Mouse (Mus musculus): ENCODE results near the gene Gtf2f2.
"Not testable (repeated sequence)": the region's sequence is repeated elsewhere in the genome, so short reads cannot be mapped to it uniquely, and the experiment has no call there.

The Gtf2f2 gene

GRCm38 (mm10) chr14:75911968-75912367, 98.7 kb downstream of the Gtf2f2 start:
- no peak for DNase-seq

- no peak for DNase-seq
These were observed 103.7 kb downstream of the Gtf2f2 start for GRCm38 (mm10) chr14:75906931-75907330.

- DNase-seq, result no peak
These were observed 105.7 kb downstream of the Gtf2f2 start for GRCm38 (mm10) chr14:75904972-75905371.

GRCm38 (mm10) chr14:75903131-75903530, 107.5 kb downstream of the Gtf2f2 start:
- no peak for DNase-seq

- no peak for DNase-seq
These were observed 108.7 kb downstream of the Gtf2f2 start for GRCm38 (mm10) chr14:75902013-75902412.

- DNase-seq, result no peak
These were observed 109.7 kb downstream of the Gtf2f2 start for GRCm38 (mm10) chr14:75900793-75901499.

GRCm38 (mm10) chr14:75899566-75899965, 111.1 kb downstream of the Gtf2f2 start:
- DNase-seq, result peak; percentile 93 to 94

- DNase-seq, result no peak
These were observed 118.5 kb downstream of the Gtf2f2 start for GRCm38 (mm10) chr14:75892118-75892517.

- no peak for DNase-seq
These were observed 126.8 kb downstream of the Gtf2f2 start for GRCm38 (mm10) chr14:75883873-75884272.

- DNase-seq, result no peak
These were observed 127.3 kb downstream of the Gtf2f2 start for GRCm38 (mm10) chr14:75883330-75883729.

- DNase-seq, result peak in 1 of 2 experiments; percentile 40
These were observed 128.8 kb downstream of the Gtf2f2 start for GRCm38 (mm10) chr14:75881856-75882255.

GRCm38 (mm10) chr14:75878980-75879379, 131.7 kb downstream of the Gtf2f2 start:
- DNase-seq, result no peak

- no peak for DNase-seq
These were observed 133.4 kb downstream of the Gtf2f2 start for GRCm38 (mm10) chr14:75877297-75877696.

GRCm38 (mm10) chr14:75876320-75877043, 134.2 kb downstream of the Gtf2f2 start:
- peak; percentile 87 to 88 for DNase-seq

GRCm38 (mm10) chr14:75873612-75874011, 137.1 kb downstream of the Gtf2f2 start:
- DNase-seq, result peak; percentile 69 to 76

- no peak for DNase-seq
These were observed 138.9 kb downstream of the Gtf2f2 start for GRCm38 (mm10) chr14:75871750-75872149.

- no peak for DNase-seq
These were observed 139.6 kb downstream of the Gtf2f2 start for GRCm38 (mm10) chr14:75871111-75871510.

GRCm38 (mm10) chr14:75870631-75871030, 140.0 kb downstream of the Gtf2f2 start:
- peak; percentile 49 to 70 for DNase-seq

GRCm38 (mm10) chr14:75869769-75870363, 140.8 kb downstream of the Gtf2f2 start:
- no peak for DNase-seq

GRCm38 (mm10) chr14:75868028-75868427, 142.6 kb downstream of the Gtf2f2 start:
- DNase-seq, result not testable (repeated sequence)

GRCm38 (mm10) chr14:75866706-75867333, 143.8 kb downstream of the Gtf2f2 start:
- DNase-seq, result no peak

- DNase-seq, result peak; percentile 82 to 91
These were observed 146.9 kb downstream of the Gtf2f2 start for GRCm38 (mm10) chr14:75863549-75864409.
